Mouse (Mus musculus) limb, embryonic 13.5 days (tissue): ENCODE data around the gene Gm9573. TPM values are rescaled to one million over a fixed set of nuclear protein-coding genes. Genes with fewer than 3 reads are reported as not detected.

Experiments
- ATAC-seq: fragments of 200-750 bp; cut with Nextera tagmentation; 2 replicates; pipeline ENCODE4 v1.8.0; 2017; ENCODE audit warnings: low read depth, moderate number of reproducible peaks, moderate TSS enrichment; ENCODE audit not compliant: low FRiP score
- H3K27ac ChIP-seq: fragments of 300-500 bp; sonication (generic); 2 replicates; pipeline ENCODE4 v1.5.1; 2015; ENCODE audit warnings: inconsistent platforms, mild to moderate bottlenecking, moderate library complexity
- H3K27me3 ChIP-seq: fragments of 300-500 bp; sonication (generic); 2 replicates; pipeline ENCODE4 v1.6.1; 2015; ENCODE audit warnings: mild to moderate bottlenecking, inconsistent platforms
- H3K36me3 ChIP-seq: fragments of 300-500 bp; sonication (generic); 2 replicates; pipeline ENCODE4 v1.6.1; 2015; ENCODE audit warnings: inconsistent platforms, mild to moderate bottlenecking, moderate library complexity
- H3K4me1 ChIP-seq: fragments of 300-500 bp; sonication (generic); 2 replicates; pipeline ENCODE4 v1.6.1; 2015; ENCODE audit warnings: inconsistent platforms
- H3K4me2 ChIP-seq: fragments of 300-500 bp; sonication (generic); replicated peaks from 2 replicates; pipeline ENCODE4 v1.6.1; 2015; ENCODE audit warnings: inconsistent platforms, mild to moderate bottlenecking, moderate library complexity
- H3K4me3 ChIP-seq: fragments of 300-500 bp; sonication (generic); 2 replicates; pipeline ENCODE4 v1.5.1; 2015; ENCODE audit warnings: moderate library complexity, mild to moderate bottlenecking, inconsistent platforms
- H3K9ac ChIP-seq: fragments of 300-500 bp; sonication (generic); 2 replicates; pipeline ENCODE4 v1.6.1; 2015; ENCODE audit warnings: mild to moderate bottlenecking, inconsistent platforms
- H3K9me3 ChIP-seq: fragments of 300-500 bp; sonication (generic); 2 replicates; pipeline ENCODE4 v1.6.1; 2016; ENCODE audit warnings: inconsistent platforms
- WGBS: fragments of 180-500 bp; shearing (Covaris S2); methylation state at CpG from one replicate; pipeline ENCODE4 v1.1.7; 2015; 5-methylcytosine and 5-hydroxymethylcytosine counted together
- polyA plus RNA-seq: library from polyadenylated mRNA; unstranded; fragments of >200 nt; fragmentation: Nextera tagmentation; extraction: Ambion mirVana; gene quantifications from 2 replicates; pipeline ENCODE4 v1.2.1, GENCODE M21; 2015

Gm9573 gene
- polyA plus RNA-seq, result not detected in 2 replicates

- H3K27ac ChIP-seq, result no peak within 1 kb of the TSS
- no peak for ATAC-seq
- H3K4me3 ChIP-seq, result no peak within 1 kb of the TSS
- no peaks in the 10 kb centered on the region for H3K27me3 ChIP-seq
- H3K4me2 ChIP-seq, result no peak within 1 kb of the TSS
- 78% methylated on average over 7 of the region's 7 CpGs for WGBS
- H3K9ac ChIP-seq, result no peak within 1 kb of the TSS
- no peaks in the 10 kb centered on the region for H3K36me3 ChIP-seq
- H3K4me1 ChIP-seq, result no peaks in the 10 kb centered on the region
- H3K9me3 ChIP-seq, result no peaks in the 10 kb centered on the region
These were observed at the start of gene Gm9573 for GRCm38 (mm10) chr17:35626537-35626936. Gene Gm9573 (minus strand): TSS chr17:35626637.

- Histone ChIP-seq H3K9ac (peak within 1 kb of the TSS; percentile 84), H3K9me3 (no peaks in the 10 kb centered on the region), H3K36me3 (peaks cover 27% of the 10 kb centered on the region), H3K4me2 (peak within 1 kb of the TSS; percentile 91), H3K4me1 (peaks cover 8% of the 10 kb centered on the region), H3K27me3 (no peaks in the 10 kb centered on the region), H3K4me3 (peak within 1 kb of the TSS; percentile 65), H3K27ac (no peak within 1 kb of the TSS)
- 2% methylated on average over 23 of the region's 23 CpGs for WGBS
- peak; percentile 98 for ATAC-seq
These were observed 47.1 kb upstream of the Gm9573 start, which contains the start of gene Gtf2h4 for GRCm38 (mm10) chr17:35673416-35674035. Gene Gtf2h4 (minus strand): TSS chr17:35673739.

DNA sequence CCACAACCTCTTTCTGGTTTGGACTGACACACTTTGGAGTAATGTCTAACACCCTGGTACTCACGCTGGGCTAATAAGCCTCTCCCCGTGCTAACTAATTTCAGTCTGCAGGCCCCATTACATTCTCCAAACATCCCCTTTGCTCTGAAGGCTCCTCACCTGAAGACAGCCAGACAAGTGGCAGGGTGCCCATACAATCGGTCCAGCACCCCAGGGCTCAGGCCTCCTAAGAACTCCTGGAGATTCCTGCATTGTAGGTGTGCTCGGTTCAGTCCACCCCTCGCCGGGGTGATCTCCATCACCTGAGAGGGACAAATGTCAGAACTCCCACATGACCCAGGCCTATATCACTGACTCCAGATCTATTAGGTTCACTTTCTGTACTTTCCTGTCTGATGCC, 46.1 kb upstream of the Gm9573 start:
- H3K27ac ChIP-seq, result no peak overlapping the region
- H3K27me3 ChIP-seq, result no peaks in the 10 kb centered on the region
- WGBS, result 90% methylated on average over 6 of the region's 6 CpGs
- peaks cover 27% of the 10 kb centered on the region for H3K36me3 ChIP-seq
- ATAC-seq, result no peak
- H3K9me3 ChIP-seq, result no peaks in the 10 kb centered on the region
- peak overlapping the region; percentile 84 for H3K9ac ChIP-seq
- H3K4me3 ChIP-seq, result peak overlapping the region; percentile 65
- peak overlapping the region; percentile 91 for H3K4me2 ChIP-seq
- peaks cover 16% of the 10 kb centered on the region for H3K4me1 ChIP-seq

DNA sequence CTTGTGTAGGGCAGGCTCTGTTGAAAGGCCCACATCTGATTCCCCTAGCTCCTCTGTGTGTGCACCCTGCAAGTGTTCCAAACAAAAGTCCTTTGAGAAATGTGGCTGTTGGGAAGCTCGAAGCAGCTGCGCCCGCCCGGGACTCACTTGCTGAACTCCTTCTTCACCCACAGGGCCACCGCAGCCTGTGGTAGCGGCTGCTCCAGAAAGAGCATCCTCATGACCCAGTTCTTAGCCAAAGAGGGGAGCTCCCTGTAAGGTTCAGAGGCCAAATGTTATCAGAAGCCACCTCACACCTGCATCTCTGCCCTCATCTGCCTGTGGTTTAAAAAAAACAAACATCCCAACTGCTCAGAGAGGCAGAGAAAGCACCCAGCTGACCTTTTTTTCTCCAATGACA, 45.4 kb upstream of the Gm9573 start:
- no peaks in the 10 kb centered on the region for H3K27me3 ChIP-seq
- H3K27ac ChIP-seq, result no peak overlapping the region
- no peaks in the 10 kb centered on the region for H3K9me3 ChIP-seq
- H3K4me3 ChIP-seq, result no peak overlapping the region
- H3K9ac ChIP-seq, result no peak overlapping the region
- ATAC-seq, result no peak
- H3K4me2 ChIP-seq, result no peak overlapping the region
- WGBS, result 91% methylated on average over 6 of the region's 6 CpGs
- H3K36me3 ChIP-seq, result peaks cover 27% of the 10 kb centered on the region
- peaks cover 17% of the 10 kb centered on the region for H3K4me1 ChIP-seq

- Histone ChIP-seq H3K4me1 (peaks cover 22% of the 10 kb centered on the region), H3K4me3 (no peak overlapping the region), H3K9ac (no peak overlapping the region), H3K27me3 (no peaks in the 10 kb centered on the region), H3K27ac (no peak overlapping the region), H3K36me3 (peaks cover 33% of the 10 kb centered on the region), H3K4me2 (no peak overlapping the region), H3K9me3 (no peaks in the 10 kb centered on the region)
- no peak for ATAC-seq
- 91% methylated on average over 9 of the region's 9 CpGs for WGBS
These were observed 43.3 kb upstream of the Gm9573 start for GRCm38 (mm10) chr17:35669731-35670130.

DNA sequence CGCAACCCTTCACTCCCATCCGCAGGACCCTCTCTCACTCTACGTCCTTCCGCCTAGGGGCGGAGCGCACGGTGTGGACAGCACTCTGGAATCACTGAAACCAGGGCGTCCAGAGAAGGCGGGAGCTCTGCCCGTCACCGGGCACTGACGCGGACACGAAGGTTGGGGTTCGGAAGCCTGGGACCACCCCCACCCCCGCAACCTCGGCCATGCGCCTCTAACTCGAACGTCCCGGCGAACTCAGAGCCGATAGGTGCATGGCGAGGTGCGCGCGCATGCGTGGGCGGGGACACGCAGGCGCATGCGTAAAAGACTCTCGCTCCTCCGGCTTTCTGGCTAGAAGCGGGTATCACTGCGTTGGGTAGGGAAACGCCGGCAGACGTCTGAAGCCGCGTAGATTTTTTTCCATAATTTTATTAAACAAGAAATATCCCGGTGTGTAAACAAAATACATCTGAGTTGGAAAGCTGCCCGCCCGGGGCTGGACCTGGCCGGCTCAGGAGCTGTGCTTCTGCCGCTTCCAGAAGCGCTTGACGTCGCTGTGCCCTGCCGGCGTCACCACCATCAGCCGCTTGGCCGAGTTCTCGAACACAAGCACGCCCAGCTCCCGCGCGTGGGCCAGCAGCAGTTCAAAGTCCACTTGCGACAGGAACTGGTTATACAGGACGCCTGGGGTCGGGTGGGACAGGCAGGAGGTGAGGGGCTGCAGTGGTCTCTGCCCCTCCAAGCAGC, 41.1 kb upstream of the Gm9573 start, which contains the start of gene Vars2:
Vars2 (minus strand) TSS at position 259 of the 732 bp plus-strand sequence.
- Histone ChIP-seq H3K4me2 (peak within 1 kb of the TSS; percentile 96), H3K4me3 (peak within 1 kb of the TSS; percentile 73), H3K9me3 (no peaks in the 10 kb centered on the region), H3K36me3 (peaks cover 51% of the 10 kb centered on the region), H3K27me3 (no peaks in the 10 kb centered on the region), H3K9ac (peak within 1 kb of the TSS; percentile 88), H3K27ac (peak within 1 kb of the TSS; percentile 83), H3K4me1 (peaks cover 15% of the 10 kb centered on the region)
- WGBS, result under 1% methylated on average over 61 of the region's 61 CpGs
- ATAC-seq, result peak; percentile 91

DNA sequence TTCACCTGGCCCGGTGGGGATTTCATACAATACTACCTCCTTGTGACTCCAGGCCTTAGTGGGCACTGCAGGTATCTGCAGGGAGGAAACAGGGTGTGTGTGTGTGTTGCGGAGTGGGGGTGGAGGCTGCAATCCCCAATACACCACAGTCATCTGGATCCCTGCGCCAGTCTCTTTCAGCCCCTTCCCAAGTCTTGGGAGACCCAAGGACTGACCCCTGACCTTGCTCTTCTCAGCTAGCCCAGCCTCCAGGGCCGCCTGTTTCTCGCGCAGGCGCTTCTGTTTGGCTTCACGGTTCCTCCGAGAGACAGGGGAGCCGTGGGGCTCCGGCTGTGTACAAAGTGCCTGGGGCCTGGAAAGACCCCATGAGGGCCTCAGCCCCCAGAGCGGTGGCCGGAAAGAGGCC, 40.4 kb upstream of the Gm9573 start:
- WGBS, result 2% methylated on average over 13 of the region's 13 CpGs
- Histone ChIP-seq H3K9ac (peak overlapping the region; percentile 88), H3K4me1 (peaks cover 14% of the 10 kb centered on the region), H3K4me3 (peak overlapping the region; percentile 73), H3K36me3 (peaks cover 53% of the 10 kb centered on the region), H3K9me3 (no peaks in the 10 kb centered on the region), H3K4me2 (peak overlapping the region; percentile 96), H3K27me3 (no peaks in the 10 kb centered on the region), H3K27ac (peak overlapping the region; percentile 83)
- peak; percentile 49 for ATAC-seq

DNA sequence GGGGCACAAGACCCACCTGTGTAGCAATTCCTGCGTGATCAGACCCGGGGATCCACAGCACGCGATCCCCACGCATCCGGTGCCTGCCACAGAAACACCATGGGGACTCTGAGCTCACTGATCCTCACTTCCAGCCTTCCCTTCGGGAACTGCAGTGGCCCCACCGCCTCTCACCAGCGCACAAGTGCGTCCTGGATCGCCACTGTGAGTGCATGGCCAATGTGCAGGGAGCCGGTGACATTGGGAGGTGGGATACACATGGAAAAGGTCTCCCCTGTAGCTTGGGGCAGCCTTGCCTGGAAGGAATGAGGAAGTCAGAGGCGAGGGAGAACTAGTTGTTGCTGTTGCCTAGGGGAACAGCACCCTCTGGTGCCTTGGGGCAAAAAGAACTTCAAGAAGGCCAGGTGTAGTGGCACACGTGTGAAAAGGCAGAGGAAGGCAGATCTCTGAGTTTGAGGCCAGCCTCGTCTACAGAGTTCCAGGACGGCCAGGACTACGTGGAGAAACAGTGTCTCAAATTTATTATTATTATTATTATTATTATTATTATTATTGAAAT, 39.6 kb upstream of the Gm9573 start:
- Histone ChIP-seq H3K9me3 (no peaks in the 10 kb centered on the region), H3K36me3 (peaks cover 54% of the 10 kb centered on the region), H3K4me3 (no peak overlapping the region), H3K27ac (no peak overlapping the region), H3K27me3 (no peaks in the 10 kb centered on the region), H3K4me2 (peak overlapping the region; percentile 96), H3K4me1 (peaks cover 14% of the 10 kb centered on the region), H3K9ac (peak overlapping the region; percentile 88; the same call in 1 of the 2 replicates)
- 77% methylated on average over 17 of the region's 17 CpGs for WGBS
- ATAC-seq, result no peak

DNA sequence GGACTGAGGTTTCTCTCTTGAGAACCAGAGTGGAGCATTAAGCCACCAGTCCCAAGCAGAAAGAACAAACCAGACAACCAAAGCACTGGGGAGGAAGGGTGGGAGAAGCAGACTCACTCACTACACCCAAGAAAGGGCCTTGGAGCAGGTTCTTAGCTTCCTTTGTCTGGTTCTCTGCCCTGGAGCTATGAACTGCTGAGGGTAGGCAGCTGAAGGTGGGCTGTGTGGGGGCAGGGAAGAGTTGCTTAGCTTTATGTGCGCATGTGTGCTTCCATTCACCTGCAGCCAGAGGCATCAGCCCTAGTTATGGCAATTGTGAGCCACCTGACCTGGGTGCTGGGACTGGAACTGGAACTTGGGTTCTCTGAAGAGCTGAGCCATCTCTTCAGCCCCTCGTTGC, 26.6 kb upstream of the Gm9573 start:
- no peaks in the 10 kb centered on the region for H3K9me3 ChIP-seq
- peaks cover 37% of the 10 kb centered on the region for H3K36me3 ChIP-seq
- H3K4me2 ChIP-seq, result no peak overlapping the region
- 76% methylated on average over 2 of the region's 2 CpGs for WGBS
- no peak for ATAC-seq
- H3K4me1 ChIP-seq, result no peaks in the 10 kb centered on the region
- no peaks in the 10 kb centered on the region for H3K27me3 ChIP-seq
- no peak overlapping the region for H3K4me3 ChIP-seq
- H3K9ac ChIP-seq, result no peak overlapping the region
- no peak overlapping the region for H3K27ac ChIP-seq

DNA sequence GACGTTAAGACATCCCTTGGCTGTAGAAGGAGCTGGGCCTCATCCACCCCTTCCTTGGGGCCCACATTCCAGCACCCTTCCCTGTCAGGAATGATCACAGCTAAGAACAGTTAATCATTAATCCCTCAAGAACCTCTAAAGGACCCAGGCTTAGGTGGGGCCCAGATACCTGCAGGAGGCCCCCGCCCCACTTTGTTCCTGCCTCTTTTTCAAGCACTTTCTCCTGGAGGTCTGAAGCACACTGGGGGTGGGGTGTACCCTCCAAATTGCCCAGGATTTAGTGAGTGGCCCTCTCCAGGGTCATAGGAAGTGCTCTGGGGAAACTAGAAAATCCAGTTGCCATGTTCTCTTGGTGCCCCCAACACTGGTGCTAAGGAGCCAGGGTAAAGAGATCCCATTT, 23.0 kb upstream of the Gm9573 start:
- H3K36me3 ChIP-seq, result peaks cover under 1% of the 10 kb centered on the region; the same call in 1 of the 2 replicates
- H3K4me2 ChIP-seq, result no peak overlapping the region
- no peak overlapping the region; the same call in 1 of the 2 replicates for H3K9ac ChIP-seq
- no peaks in the 10 kb centered on the region for H3K4me1 ChIP-seq
- H3K27ac ChIP-seq, result no peak overlapping the region
- no peak for ATAC-seq
- no peaks in the 10 kb centered on the region for H3K9me3 ChIP-seq
- no peak overlapping the region for H3K4me3 ChIP-seq
- 65% methylated on average over 2 of the region's 2 CpGs for WGBS
- no peaks in the 10 kb centered on the region for H3K27me3 ChIP-seq

- H3K27me3 ChIP-seq, result peaks cover 10% of the 10 kb centered on the region
- H3K27ac ChIP-seq, result no peak within 1 kb of the TSS
- H3K9ac ChIP-seq, result no peak within 1 kb of the TSS
- no peak within 1 kb of the TSS for H3K4me3 ChIP-seq
- no peak within 1 kb of the TSS for H3K4me2 ChIP-seq
- no peaks in the 10 kb centered on the region for H3K36me3 ChIP-seq
- no peak for ATAC-seq
- peaks cover under 1% of the 10 kb centered on the region; the same call in 1 of the 2 replicates for H3K4me1 ChIP-seq
- H3K9me3 ChIP-seq, result no peaks in the 10 kb centered on the region
- WGBS, result 73% methylated on average over 13 of the region's 13 CpGs
These were observed 17.3 kb upstream of the Gm9573 start, which contains the start of gene Mucl3 for GRCm38 (mm10) chr17:35643609-35644236. Gene Mucl3 (minus strand): TSS chr17:35643695.

GRCm38 (mm10) chr17:35639352-35639751, 12.9 kb upstream of the Gm9573 start:
- H3K4me2 ChIP-seq, result peak overlapping the region; percentile 50
- no peak overlapping the region for H3K27ac ChIP-seq
- no peak overlapping the region for H3K4me3 ChIP-seq
- H3K4me1 ChIP-seq, result peaks cover 10% of the 10 kb centered on the region; the same call in 1 of the 2 replicates
- ATAC-seq, result no peak
- peaks cover 17% of the 10 kb centered on the region for H3K27me3 ChIP-seq
- H3K9ac ChIP-seq, result no peak overlapping the region
- WGBS, result 77% methylated on average over 6 of the region's 6 CpGs
- no peaks in the 10 kb centered on the region for H3K9me3 ChIP-seq
- H3K36me3 ChIP-seq, result no peaks in the 10 kb centered on the region
